Mouse (Mus musculus): Measurements from ENCODE around the gene Tcp11l2.

Tcp11l2 gene

GRCm38 (mm10) chr10:84576395-84577070 lies at the start of gene Tcp11l2:
Gene Tcp11l2, plus strand, starts transcription at chr10:84576626.
- DNase-seq: peak; percentile 98

- no peak for DNase-seq
Measured at GRCm38 (mm10) chr10:84527070-84527469, 49.4 kb upstream of the Tcp11l2 start.

DNA sequence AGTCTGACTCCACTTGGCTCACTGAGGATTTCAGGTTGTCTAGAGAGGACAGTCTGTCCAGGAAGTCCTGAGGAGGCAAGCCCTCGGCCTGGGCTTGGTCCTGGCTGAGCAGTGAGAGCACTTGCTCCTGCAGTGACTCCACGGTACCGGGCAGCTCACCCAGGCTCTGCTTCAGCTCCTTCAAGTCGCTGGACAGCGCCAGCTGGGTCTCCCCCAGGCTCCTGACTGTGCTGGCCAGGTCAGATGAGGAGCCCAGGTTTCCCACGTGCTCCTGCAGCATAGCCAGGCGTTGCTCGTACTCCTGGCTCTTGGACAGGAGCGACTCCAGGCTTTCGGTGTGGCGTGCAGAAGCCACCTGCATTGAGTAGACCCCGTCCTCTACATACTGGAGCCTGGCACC lies 48.8 kb upstream of the Tcp11l2 start:
- DNase-seq: peak; percentile 42

- peak; percentile 29 for DNase-seq
Measured at GRCm38 (mm10) chr10:84530388-84530787, 46.0 kb upstream of the Tcp11l2 start.

DNA sequence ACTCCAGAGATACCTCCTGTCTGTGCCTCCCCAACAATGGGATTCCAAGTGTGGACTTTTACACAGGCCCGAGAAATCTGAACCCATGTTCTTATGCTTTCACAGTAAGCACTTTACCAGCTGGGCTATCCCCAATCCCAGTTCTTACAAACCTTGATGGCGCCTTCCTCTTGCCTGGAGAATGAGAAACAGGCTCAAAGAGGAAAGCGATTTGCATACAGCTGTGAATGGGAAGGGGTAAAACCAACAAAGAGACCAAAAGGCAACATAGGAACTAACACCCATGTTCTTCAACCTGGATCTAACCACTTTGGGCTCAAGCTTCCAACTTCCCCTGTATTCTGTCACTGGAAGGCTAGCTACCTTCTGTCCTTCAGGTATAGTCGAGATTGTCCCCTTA lies 44.9 kb upstream of the Tcp11l2 start:
- DNase-seq: no peak

DNA sequence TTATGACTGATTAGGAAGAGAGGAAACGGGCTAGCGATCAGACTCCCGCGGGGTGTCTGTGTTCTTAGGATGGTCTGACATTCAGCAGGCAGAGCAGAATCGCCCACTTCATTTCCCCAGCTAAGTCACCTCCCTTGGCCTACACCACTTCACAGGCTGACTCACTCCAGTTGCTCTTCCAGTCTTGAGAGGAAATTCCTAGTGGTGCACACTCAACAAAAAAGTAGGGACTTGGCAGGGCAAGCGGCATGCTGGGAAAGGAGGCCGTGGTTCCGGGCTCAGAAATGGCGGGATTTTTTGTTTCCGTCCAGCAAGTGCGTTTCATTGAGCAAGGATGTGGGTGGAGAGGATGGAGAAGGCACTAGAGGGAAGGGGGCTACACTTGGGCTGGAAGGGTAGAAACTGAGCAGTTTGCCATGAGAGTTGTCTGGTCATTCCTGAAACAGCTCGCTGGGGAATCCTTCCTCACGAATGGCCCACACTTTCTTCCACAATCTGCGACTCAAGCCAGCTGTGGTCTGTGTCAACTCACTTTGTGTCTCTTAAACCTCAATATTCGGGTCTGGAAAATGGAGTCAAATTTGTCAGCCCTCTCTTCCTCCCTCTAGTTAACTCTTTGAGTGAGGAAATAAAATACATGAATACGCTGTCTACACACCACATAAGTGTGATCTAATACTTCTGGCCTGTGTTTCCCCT lies 44.1 kb upstream of the Tcp11l2 start:
- peak; percentile 25 for DNase-seq

DNA sequence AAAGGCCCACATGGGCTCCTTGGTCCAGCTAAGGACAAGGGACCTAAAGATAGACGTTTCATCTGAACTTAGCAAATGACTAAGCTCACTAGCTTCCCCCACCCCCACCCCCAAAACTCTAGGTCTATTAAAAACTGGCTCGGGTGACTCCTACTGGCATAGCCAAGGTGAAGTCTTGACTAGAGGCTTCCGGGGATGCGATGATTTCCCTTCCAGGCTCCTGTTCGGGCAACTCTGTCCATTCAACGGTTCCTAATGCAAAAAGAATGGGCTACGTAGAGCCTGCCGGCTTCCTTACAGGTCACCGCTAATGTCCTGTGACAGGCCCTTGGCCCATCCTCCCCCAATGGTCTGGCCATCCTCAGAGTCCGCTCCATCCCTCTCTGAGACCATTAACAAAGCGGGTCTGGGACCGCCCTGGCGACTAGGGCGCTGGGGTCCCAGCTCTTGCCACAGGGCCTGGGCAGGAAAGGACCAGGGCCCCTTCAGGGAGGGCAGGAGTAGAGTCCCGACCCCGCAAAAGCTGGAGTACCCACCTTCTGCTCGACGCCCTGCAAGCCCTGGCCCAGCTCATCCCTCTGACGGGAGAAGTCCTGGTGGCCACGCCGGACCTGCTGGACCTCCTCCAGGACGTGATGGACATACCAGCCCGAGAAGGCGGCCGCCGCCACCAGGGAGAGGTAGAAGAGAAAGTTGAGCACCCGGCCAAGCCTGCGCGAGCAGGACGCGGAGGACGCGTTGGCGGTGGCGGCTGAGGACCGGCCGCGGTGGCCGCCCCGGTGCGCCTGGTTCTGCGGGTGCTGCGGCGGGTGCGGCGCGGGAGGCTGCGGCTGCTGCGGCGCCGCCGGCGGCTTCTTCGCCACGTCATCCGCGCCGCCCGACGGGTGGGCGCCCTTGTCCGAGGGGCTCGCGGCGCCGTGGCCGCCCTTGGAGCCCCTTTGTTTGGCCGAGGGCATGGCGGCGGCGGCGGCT lies 43.2 kb upstream of the Tcp11l2 start:
- peak; percentile 75 for DNase-seq

DNA sequence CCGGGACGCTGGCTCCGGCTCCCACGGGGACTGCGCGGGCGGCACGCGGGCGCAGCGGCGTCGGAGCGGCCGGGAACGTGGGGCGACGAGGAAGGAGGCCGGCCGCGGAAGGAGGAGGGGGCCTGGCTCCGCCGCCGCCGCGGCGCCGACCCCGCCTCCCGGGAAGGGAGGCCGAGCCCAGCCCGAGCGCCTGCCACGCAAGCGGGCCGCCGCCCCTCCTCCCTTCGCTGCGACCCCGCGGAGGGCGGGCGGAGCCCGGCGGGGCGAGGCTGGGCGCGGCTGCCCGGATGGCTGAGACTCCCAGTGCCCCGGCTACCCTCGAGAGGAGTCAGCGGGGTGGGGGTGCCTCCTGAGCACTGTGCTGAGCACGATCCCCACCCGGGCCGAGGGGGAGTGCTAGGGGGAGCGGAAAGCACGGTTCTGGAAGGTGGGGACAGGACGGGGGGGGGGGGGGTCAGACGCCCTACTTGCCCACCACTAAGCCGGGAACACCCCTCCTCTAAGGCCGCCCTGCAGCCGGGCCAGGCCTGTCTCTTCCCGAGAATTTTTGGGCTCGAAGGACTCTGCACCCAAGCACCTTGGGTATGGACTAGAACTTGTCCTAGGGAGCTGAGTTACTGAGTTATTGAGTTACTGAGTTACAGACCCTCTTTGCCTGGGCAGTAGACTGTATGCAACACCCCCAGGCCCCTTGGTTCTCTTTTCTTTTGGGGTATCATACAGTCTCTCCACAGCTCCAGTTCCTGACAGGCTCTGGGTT lies 42.3 kb upstream of the Tcp11l2 start, which contains the start of gene Ckap4:
TSS of gene Ckap4 (minus strand) at position 151 of the 760 bp plus-strand sequence.
- DNase-seq: peak; percentile 34

- no peak for DNase-seq
Measured at GRCm38 (mm10) chr10:84535458-84535857, 41.0 kb upstream of the Tcp11l2 start.

- peak; percentile 33 for DNase-seq
Measured at GRCm38 (mm10) chr10:84535859-84536258, 40.6 kb upstream of the Tcp11l2 start.

- no peak for DNase-seq
Measured at GRCm38 (mm10) chr10:84539651-84540050, 36.8 kb upstream of the Tcp11l2 start.

- no peak for DNase-seq
Measured at GRCm38 (mm10) chr10:84542802-84543658, 33.4 kb upstream of the Tcp11l2 start.

GRCm38 (mm10) chr10:84544841-84545610 lies 31.4 kb upstream of the Tcp11l2 start:
- no peak for DNase-seq

DNA sequence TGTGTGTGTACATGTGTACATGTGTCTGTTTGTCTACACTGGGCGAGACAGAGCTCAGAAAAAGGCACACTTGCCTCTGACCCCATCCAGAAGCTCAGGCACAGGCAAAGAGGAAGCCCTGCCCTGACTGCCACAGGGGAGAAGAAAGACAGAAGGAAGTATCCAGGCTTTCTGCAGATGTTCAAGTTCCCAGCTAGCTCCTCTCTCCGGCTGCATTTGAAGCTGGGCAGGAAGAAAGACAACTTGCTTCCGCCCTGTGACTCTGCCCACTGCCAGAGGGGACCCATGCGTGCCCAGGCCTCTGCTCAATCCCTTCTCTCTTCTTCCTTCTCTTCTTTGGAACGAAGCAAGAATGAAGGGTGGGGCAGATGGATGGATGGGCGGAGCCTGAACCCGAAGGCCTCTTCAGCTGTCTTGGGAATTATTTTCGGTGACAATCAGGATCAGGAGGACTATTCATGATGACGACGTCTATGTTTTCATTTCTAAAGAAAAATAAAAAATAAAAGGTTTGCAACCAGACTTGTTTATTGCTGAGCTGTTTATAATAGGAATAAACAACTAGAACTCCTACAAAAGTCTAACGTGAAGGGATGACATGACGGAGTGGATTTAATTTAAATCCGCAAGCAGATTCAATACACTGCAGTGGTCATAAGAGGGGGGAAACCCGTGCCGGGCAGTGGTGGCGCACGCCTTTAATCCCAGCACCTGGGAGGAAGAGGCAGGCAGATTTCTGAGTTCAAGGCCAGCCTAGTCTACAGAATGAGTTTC lies 27.1 kb upstream of the Tcp11l2 start:
- no peak for DNase-seq

GRCm38 (mm10) chr10:84549920-84550293 lies 26.5 kb upstream of the Tcp11l2 start:
- no peak for DNase-seq

- DNase-seq: no peak
Measured at GRCm38 (mm10) chr10:84551846-84552245, 24.6 kb upstream of the Tcp11l2 start.

- DNase-seq: no peak
Measured at GRCm38 (mm10) chr10:84552477-84552876, 23.9 kb upstream of the Tcp11l2 start.

DNA sequence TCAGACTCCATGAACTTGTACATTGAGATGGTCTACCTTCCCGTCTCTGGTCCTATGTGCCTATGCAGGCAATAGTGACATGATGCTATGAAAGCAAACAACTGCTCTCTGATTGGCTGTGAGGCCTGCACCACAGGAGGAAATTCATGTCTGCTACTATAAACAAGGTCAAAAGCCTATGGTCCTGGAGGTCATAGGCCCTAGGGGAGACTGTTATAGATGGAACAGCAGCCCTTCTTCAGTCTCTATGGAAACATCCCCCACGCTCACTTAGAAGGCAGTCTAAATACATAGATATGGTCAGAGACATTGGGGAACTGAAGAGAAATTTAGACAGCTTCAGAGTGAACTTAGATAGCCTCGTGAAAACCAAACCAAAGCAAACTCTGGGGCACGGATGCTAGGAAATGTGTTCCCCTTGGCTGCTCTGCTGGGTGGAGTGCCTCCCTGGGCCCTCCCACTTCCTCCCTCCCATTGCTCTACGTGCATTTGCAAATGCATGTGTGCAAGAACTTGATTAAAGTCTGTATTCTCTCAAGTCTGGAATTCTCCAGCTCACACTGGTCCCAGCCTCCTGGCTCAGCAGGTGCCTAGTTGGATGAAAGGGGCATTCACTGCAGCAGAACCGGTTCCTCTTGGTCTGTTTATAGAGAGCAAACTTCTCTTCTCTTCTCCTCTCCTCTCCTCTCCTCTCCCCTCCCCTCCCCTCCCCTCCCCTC lies 22.0 kb upstream of the Tcp11l2 start:
- no peak for DNase-seq

GRCm38 (mm10) chr10:84556120-84556519 lies 20.3 kb upstream of the Tcp11l2 start:
- DNase-seq: no peak
